Mouse (Mus musculus): ENCODE measurements at regions not wholly inside any gene's neighbourhood (a gene's known extent, or its start where the extent isn't known, plus 50 kb on each side); places are given as distances from the start of the nearest gene placed in this dataset.

DNA sequence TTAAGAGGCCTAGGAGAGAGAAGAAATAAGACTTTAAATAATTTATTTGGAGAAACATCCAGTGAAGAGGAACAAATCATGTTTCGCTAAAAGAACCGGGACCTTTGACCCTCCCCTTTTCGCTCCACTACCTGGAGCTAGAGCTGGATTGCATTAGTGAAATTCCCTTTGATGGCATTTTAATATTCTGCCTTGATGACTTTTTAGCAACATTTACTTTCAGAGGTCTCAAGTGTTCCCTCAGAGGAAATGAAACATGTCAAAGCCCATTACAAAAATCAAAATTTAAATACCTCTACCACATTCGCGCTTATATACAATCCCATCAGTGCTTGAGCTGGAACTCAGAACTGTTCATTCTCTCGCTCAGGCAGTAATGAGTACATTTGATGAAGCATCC lies 297.0 kb upstream of the Gm10295 start:
- H3K4me3 ChIP-seq (ENCODE audit: low read depth, low read length) = no peak overlapping the region
- H3K27me3 ChIP-seq (ENCODE audit: control insufficient read depth, insufficient read depth, low read length, poor library complexity, severe bottlenecking) = no peaks in the 10 kb centered on the region
- H3K36me3 ChIP-seq (ENCODE audit: control insufficient read depth, insufficient read depth, low read length, poor library complexity, severe bottlenecking) = no peaks in the 10 kb centered on the region
- no peaks in the 10 kb centered on the region for H3K4me1 ChIP-seq (ENCODE audit: control insufficient read depth, insufficient read depth, low read length)
- TF ChIP-seq EP300 (IDR thresholded peaks at IDR 0.05; ENCODE audit: insufficient read depth, low read depth, low read length) = no peak
- TF ChIP-seq POLR2A (IDR thresholded peaks at IDR 0.05; ENCODE audit: insufficient read depth, low read length) = no peak
- no peak for TF ChIP-seq CTCF (IDR thresholded peaks at IDR 0.05; ENCODE audit: low read depth, low read length)
- no peaks in the 10 kb centered on the region for H3K9me3 ChIP-seq (replicated peaks; ENCODE audit: control insufficient read depth, insufficient read depth, low read length, poor library complexity, severe bottlenecking)
- no peak overlapping the region for H3K9ac ChIP-seq (ENCODE audit: low read depth, poor library complexity, severe bottlenecking)
- H3K27ac ChIP-seq (ENCODE audit: insufficient read depth, low read length) = no peak overlapping the region

DNA sequence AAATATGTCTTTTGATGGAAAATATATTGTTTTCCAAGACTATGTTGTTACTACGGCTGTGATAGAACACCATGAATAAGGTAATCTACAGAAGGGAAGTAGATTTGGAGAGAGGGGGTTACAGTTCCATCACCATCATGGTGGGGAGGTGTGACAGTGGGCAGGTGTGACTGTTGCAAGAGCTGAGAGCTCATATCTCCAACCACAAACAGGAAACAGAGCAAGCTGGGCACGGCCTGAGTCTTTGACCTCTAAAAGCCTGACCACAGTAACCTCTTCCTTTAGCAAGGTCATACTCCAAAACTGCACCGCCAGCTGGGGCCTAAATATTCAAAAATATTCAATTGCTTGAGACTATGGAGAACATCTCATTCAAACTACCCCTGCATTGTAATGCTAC lies 295.7 kb upstream of the Gm10295 start:
- Histone ChIP-seq H3K9ac (ENCODE audit: low read depth, poor library complexity, severe bottlenecking) (no peak overlapping the region), H3K27me3 (ENCODE audit: control insufficient read depth, insufficient read depth, low read length, poor library complexity, severe bottlenecking) (no peaks in the 10 kb centered on the region), H3K27ac (ENCODE audit: insufficient read depth, low read length) (no peak overlapping the region), H3K36me3 (ENCODE audit: control insufficient read depth, insufficient read depth, low read length, poor library complexity, severe bottlenecking) (no peaks in the 10 kb centered on the region), H3K4me1 (ENCODE audit: control insufficient read depth, insufficient read depth, low read length) (no peaks in the 10 kb centered on the region), H3K4me3 (ENCODE audit: low read depth, low read length) (no peak overlapping the region), H3K9me3 (replicated peaks; ENCODE audit: control insufficient read depth, insufficient read depth, low read length, poor library complexity, severe bottlenecking) (no peaks in the 10 kb centered on the region)
- TF ChIP-seq EP300 (IDR thresholded peaks at IDR 0.05; ENCODE audit: insufficient read depth, low read depth, low read length) (no peak), CTCF (IDR thresholded peaks at IDR 0.05; ENCODE audit: low read depth, low read length) (no peak), POLR2A (IDR thresholded peaks at IDR 0.05; ENCODE audit: insufficient read depth, low read length) (no peak)

DNA sequence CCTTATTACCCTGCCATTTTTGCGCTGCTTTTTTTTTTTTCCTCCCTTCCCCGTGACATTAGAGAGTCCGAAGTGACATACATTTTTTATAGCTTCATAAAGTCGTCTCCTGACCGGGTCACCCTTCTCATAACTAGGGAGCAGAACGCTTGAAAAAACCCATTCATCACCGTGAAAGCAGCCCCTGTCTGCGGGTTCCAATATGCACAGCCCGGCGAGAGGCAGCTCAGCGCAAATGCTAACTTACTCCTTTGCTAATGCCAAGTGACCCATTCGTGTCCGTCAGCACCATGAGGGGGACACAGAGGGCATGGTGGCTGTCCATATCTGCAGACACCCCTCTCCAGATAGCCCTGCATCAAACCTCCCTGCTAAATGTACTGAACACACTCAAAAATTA lies 271.8 kb upstream of the Gm10295 start:
- no peak for TF ChIP-seq EP300 (IDR thresholded peaks at IDR 0.05; ENCODE audit: insufficient read depth, low read depth, low read length)
- no peak for TF ChIP-seq CTCF (IDR thresholded peaks at IDR 0.05; ENCODE audit: low read depth, low read length)
- TF ChIP-seq POLR2A (IDR thresholded peaks at IDR 0.05; ENCODE audit: insufficient read depth, low read length) = no peak

DNA sequence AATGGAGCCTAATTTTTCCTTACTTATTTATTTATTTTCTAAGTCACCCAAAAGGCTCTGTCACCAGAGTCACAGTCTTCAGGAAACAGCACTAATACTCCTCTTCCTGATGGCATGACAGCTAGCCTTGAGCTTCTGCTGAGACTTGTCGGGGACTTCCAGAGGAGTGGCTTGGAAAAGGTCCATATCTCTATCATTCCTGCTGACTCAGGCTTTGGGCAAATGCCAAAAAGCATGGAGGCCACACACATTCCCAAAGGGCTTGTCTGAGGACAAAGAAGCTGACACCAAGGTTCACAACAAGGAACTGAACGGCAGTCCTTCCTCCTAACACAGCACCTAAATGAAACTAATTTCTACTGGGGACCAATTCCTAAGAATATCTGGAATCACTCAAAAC lies 251.9 kb upstream of the Gm10295 start:
- TF ChIP-seq EP300 (IDR thresholded peaks at IDR 0.05; ENCODE audit: insufficient read depth, low read depth, low read length) = no peak
- TF ChIP-seq CTCF (IDR thresholded peaks at IDR 0.05; ENCODE audit: low read depth, low read length) = no peak
- TF ChIP-seq POLR2A (IDR thresholded peaks at IDR 0.05; ENCODE audit: insufficient read depth, low read length) = no peak
- Histone ChIP-seq H3K9ac (ENCODE audit: low read depth, poor library complexity, severe bottlenecking) (no peak overlapping the region), H3K27me3 (ENCODE audit: control insufficient read depth, insufficient read depth, low read length, poor library complexity, severe bottlenecking) (no peaks in the 10 kb centered on the region), H3K36me3 (ENCODE audit: control insufficient read depth, insufficient read depth, low read length, poor library complexity, severe bottlenecking) (no peaks in the 10 kb centered on the region), H3K27ac (ENCODE audit: insufficient read depth, low read length) (no peak overlapping the region), H3K9me3 (replicated peaks; ENCODE audit: control insufficient read depth, insufficient read depth, low read length, poor library complexity, severe bottlenecking) (no peaks in the 10 kb centered on the region), H3K4me1 (ENCODE audit: control insufficient read depth, insufficient read depth, low read length) (no peaks in the 10 kb centered on the region), H3K4me3 (ENCODE audit: low read depth, low read length) (no peak overlapping the region)

More for the DNA sequence above, 271.8 kb upstream of the Gm10295 start:
- Histone ChIP-seq H3K9ac (ENCODE audit: low read depth, poor library complexity, severe bottlenecking) (no peak overlapping the region), H3K27ac (ENCODE audit: insufficient read depth, low read length) (no peak overlapping the region), H3K27me3 (ENCODE audit: control insufficient read depth, insufficient read depth, low read length, poor library complexity, severe bottlenecking) (no peaks in the 10 kb centered on the region), H3K4me1 (ENCODE audit: control insufficient read depth, insufficient read depth, low read length) (no peaks in the 10 kb centered on the region), H3K9me3 (replicated peaks; ENCODE audit: control insufficient read depth, insufficient read depth, low read length, poor library complexity, severe bottlenecking) (no peaks in the 10 kb centered on the region), H3K36me3 (ENCODE audit: control insufficient read depth, insufficient read depth, low read length, poor library complexity, severe bottlenecking) (no peaks in the 10 kb centered on the region), H3K4me3 (ENCODE audit: low read depth, low read length) (no peak overlapping the region)

DNA sequence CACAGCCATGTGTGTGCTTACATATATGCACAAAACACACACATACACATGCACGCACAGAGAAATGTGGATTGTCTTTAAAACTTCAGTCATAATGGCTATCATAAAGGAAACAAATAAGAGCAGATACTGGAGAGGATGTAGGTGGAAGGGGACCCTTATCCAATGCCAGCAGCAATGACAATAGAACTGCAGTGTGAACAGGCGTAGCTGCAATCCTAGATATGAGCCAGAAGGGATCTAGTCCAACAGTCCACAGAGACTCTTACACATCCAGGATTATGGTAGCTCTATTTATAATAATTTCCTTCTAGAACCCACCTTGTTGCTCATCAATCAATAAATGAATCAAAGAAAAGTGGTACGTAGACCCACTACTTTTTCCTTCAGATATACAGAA lies 245.5 kb upstream of the Gm10295 start:
- H3K27me3 ChIP-seq (ENCODE audit: control insufficient read depth, insufficient read depth, low read length, poor library complexity, severe bottlenecking) = no peaks in the 10 kb centered on the region

DNA sequence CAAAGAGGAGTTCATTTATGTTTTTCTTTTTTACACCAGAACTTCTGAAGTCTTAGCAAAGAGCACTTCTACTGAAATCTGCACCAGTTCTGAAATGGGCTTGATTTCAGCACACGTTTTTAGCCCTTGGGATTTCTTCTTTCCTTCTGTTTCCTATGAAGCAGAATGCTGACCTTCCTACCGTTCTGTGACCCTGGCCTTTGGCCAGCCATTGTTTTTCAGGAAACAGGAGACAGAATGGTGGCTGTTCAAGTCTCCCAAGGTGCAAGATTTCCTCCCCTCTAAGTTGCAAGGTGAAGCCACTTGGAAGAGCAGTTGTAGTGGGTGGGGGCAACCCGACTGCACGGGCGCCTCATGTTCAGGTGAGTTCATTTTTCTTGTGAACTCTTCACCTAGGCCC lies 236.3 kb upstream of the Gm10295 start:
- Histone ChIP-seq H3K4me3 (ENCODE audit: low read depth, low read length) (no peak overlapping the region), H3K9ac (ENCODE audit: low read depth, poor library complexity, severe bottlenecking) (no peak overlapping the region), H3K36me3 (ENCODE audit: control insufficient read depth, insufficient read depth, low read length, poor library complexity, severe bottlenecking) (no peaks in the 10 kb centered on the region), H3K9me3 (replicated peaks; ENCODE audit: control insufficient read depth, insufficient read depth, low read length, poor library complexity, severe bottlenecking) (no peaks in the 10 kb centered on the region), H3K27me3 (ENCODE audit: control insufficient read depth, insufficient read depth, low read length, poor library complexity, severe bottlenecking) (no peaks in the 10 kb centered on the region), H3K4me1 (ENCODE audit: control insufficient read depth, insufficient read depth, low read length) (no peaks in the 10 kb centered on the region), H3K27ac (ENCODE audit: insufficient read depth, low read length) (no peak overlapping the region)
- TF ChIP-seq CTCF (IDR thresholded peaks at IDR 0.05; ENCODE audit: low read depth, low read length) (no peak), EP300 (IDR thresholded peaks at IDR 0.05; ENCODE audit: insufficient read depth, low read depth, low read length) (no peak), POLR2A (IDR thresholded peaks at IDR 0.05; ENCODE audit: insufficient read depth, low read length) (no peak)

More for the DNA sequence above, 245.5 kb upstream of the Gm10295 start:
- H3K9ac ChIP-seq (ENCODE audit: low read depth, poor library complexity, severe bottlenecking) = no peak overlapping the region
- no peaks in the 10 kb centered on the region for H3K4me1 ChIP-seq (ENCODE audit: control insufficient read depth, insufficient read depth, low read length)
- H3K27ac ChIP-seq (ENCODE audit: insufficient read depth, low read length) = no peak overlapping the region
- no peaks in the 10 kb centered on the region for H3K9me3 ChIP-seq (replicated peaks; ENCODE audit: control insufficient read depth, insufficient read depth, low read length, poor library complexity, severe bottlenecking)
- H3K4me3 ChIP-seq (ENCODE audit: low read depth, low read length) = no peak overlapping the region
- no peaks in the 10 kb centered on the region for H3K36me3 ChIP-seq (ENCODE audit: control insufficient read depth, insufficient read depth, low read length, poor library complexity, severe bottlenecking)
- TF ChIP-seq EP300 (IDR thresholded peaks at IDR 0.05; ENCODE audit: insufficient read depth, low read depth, low read length) = no peak
- TF ChIP-seq POLR2A (IDR thresholded peaks at IDR 0.05; ENCODE audit: insufficient read depth, low read length) = no peak
- TF ChIP-seq CTCF (IDR thresholded peaks at IDR 0.05; ENCODE audit: low read depth, low read length) = no peak
